Mouse (Mus musculus): Measurements from ENCODE around the gene Pfdn5. TPM values are rescaled to one million over a fixed set of nuclear protein-coding genes. Genes with fewer than 3 reads are reported as not detected.

Gene Pfdn5
- polyA plus RNA-seq, 1 experiment from 2014 or later: 368 TPM

GRCm38 (mm10) chr15:102344490-102344889 lies 18.6 kb downstream of the Pfdn5 start:
- peaks cover 6% of the 10 kb centered on the region for H3K4me1 ChIP-seq (replicated peaks)
- H3K9me3 ChIP-seq: no peaks in the 10 kb centered on the region
- WGBS: 98% methylated on average over 3 of the region's 3 CpGs
- H3K4me3 ChIP-seq: no peak overlapping the region
- no peak for DNase-seq (ENCODE audit: low spot score)
- H3K27me3 ChIP-seq (ENCODE audit: insufficient read depth, poor library complexity, severe bottlenecking): no peaks in the 10 kb centered on the region
- H3K27ac ChIP-seq: no peak overlapping the region
- H3K36me3 ChIP-seq: peaks cover 78% of the 10 kb centered on the region

- H3K27me3 ChIP-seq (ENCODE audit: insufficient read depth, poor library complexity, severe bottlenecking): no peaks in the 10 kb centered on the region
- H3K36me3 ChIP-seq: peaks cover 66% of the 10 kb centered on the region
- no peak overlapping the region for H3K4me3 ChIP-seq
- no peak overlapping the region for H3K27ac ChIP-seq
- H3K9me3 ChIP-seq: no peaks in the 10 kb centered on the region
- H3K4me1 ChIP-seq (replicated peaks): peaks cover 21% of the 10 kb centered on the region
- no peak for DNase-seq (ENCODE audit: low spot score)
- WGBS: 83% methylated on average over 4 of the region's 4 CpGs
These were observed 20.5 kb downstream of the Pfdn5 start for GRCm38 (mm10) chr15:102346444-102346843.

GRCm38 (mm10) chr15:102350138-102350941 lies 24.4 kb downstream of the Pfdn5 start, which contains the start of gene Aaas:
TSS of gene Aaas (minus strand) at chr15:102350771.
- no peaks in the 10 kb centered on the region for H3K9me3 ChIP-seq
- H3K27ac ChIP-seq: peak within 1 kb of the TSS; percentile 91
- H3K27me3 ChIP-seq (ENCODE audit: insufficient read depth, poor library complexity, severe bottlenecking): no peaks in the 10 kb centered on the region
- under 1% methylated on average over 56 of the region's 56 CpGs for WGBS
- peak; percentile 96 for DNase-seq (ENCODE audit: low spot score)
- H3K4me3 ChIP-seq: peak within 1 kb of the TSS; percentile 89
- H3K4me1 ChIP-seq (replicated peaks): peaks cover 30% of the 10 kb centered on the region
- H3K36me3 ChIP-seq: peaks cover 29% of the 10 kb centered on the region

- H3K4me1 ChIP-seq (replicated peaks): peaks cover 36% of the 10 kb centered on the region
- no peak for DNase-seq (ENCODE audit: low spot score)
- 12% methylated on average over 11 of the region's 11 CpGs for WGBS
- peak overlapping the region; percentile 89 for H3K4me3 ChIP-seq
- peaks cover under 1% of the 10 kb centered on the region; the same call in 1 of the 2 replicates for H3K27me3 ChIP-seq (ENCODE audit: insufficient read depth, poor library complexity, severe bottlenecking)
- H3K9me3 ChIP-seq: no peaks in the 10 kb centered on the region
- H3K27ac ChIP-seq: peak overlapping the region; percentile 91
- peaks cover 23% of the 10 kb centered on the region for H3K36me3 ChIP-seq
These were observed 25.0 kb downstream of the Pfdn5 start for GRCm38 (mm10) chr15:102350942-102351291.

- Histone ChIP-seq H3K4me1 (replicated peaks) (peaks cover 49% of the 10 kb centered on the region), H3K36me3 (peaks cover 10% of the 10 kb centered on the region), H3K27me3 (ENCODE audit: insufficient read depth, poor library complexity, severe bottlenecking) (peaks cover 14% of the 10 kb centered on the region), H3K27ac (no peak overlapping the region), H3K4me3 (no peak overlapping the region), H3K9me3 (no peaks in the 10 kb centered on the region)
- no peak for DNase-seq (ENCODE audit: low spot score)
- WGBS: 60% methylated on average over 2 of the region's 2 CpGs
These were observed 26.3 kb downstream of the Pfdn5 start for GRCm38 (mm10) chr15:102352177-102352576.

GRCm38 (mm10) chr15:102353986-102354385 lies 28.1 kb downstream of the Pfdn5 start:
- DNase-seq (ENCODE audit: low spot score): no peak
- peaks cover 32% of the 10 kb centered on the region for H3K27me3 ChIP-seq (ENCODE audit: insufficient read depth, poor library complexity, severe bottlenecking)
- H3K27ac ChIP-seq: no peak overlapping the region
- H3K4me3 ChIP-seq: no peak overlapping the region
- no peaks in the 10 kb centered on the region for H3K36me3 ChIP-seq
- no peaks in the 10 kb centered on the region for H3K9me3 ChIP-seq
- H3K4me1 ChIP-seq (replicated peaks): peaks cover 66% of the 10 kb centered on the region
- WGBS: 80% methylated on average over 2 of the region's 2 CpGs

- Histone ChIP-seq H3K27ac (peak overlapping the region; percentile 97), H3K36me3 (no peaks in the 10 kb centered on the region), H3K27me3 (ENCODE audit: insufficient read depth, poor library complexity, severe bottlenecking) (peaks cover 45% of the 10 kb centered on the region), H3K4me1 (replicated peaks) (peaks cover 60% of the 10 kb centered on the region), H3K4me3 (peak overlapping the region; percentile 65), H3K9me3 (no peaks in the 10 kb centered on the region)
- peak; percentile 86 for DNase-seq (ENCODE audit: low spot score)
- under 1% methylated on average over 49 of the region's 49 CpGs for WGBS
These were observed 29.4 kb downstream of the Pfdn5 start for GRCm38 (mm10) chr15:102355134-102355870.

GRCm38 (mm10) chr15:102355871-102356441 lies 30.0 kb downstream of the Pfdn5 start:
- Histone ChIP-seq H3K9me3 (no peaks in the 10 kb centered on the region), H3K36me3 (no peaks in the 10 kb centered on the region), H3K4me3 (peak overlapping the region; percentile 65), H3K27me3 (ENCODE audit: insufficient read depth, poor library complexity, severe bottlenecking) (peaks cover 46% of the 10 kb centered on the region), H3K27ac (peak overlapping the region; percentile 97), H3K4me1 (replicated peaks) (peaks cover 57% of the 10 kb centered on the region)
- under 1% methylated on average over 38 of the region's 38 CpGs for WGBS
- DNase-seq (ENCODE audit: low spot score): no peak

- H3K4me1 ChIP-seq (replicated peaks): peaks cover 54% of the 10 kb centered on the region
- no peaks in the 10 kb centered on the region for H3K9me3 ChIP-seq
- WGBS: 16% methylated on average over 16 of the region's 16 CpGs
- H3K4me3 ChIP-seq: peak overlapping the region; percentile 65
- peak overlapping the region; percentile 97 for H3K27ac ChIP-seq
- peak; percentile 44 for DNase-seq (ENCODE audit: low spot score)
- peaks cover 50% of the 10 kb centered on the region for H3K27me3 ChIP-seq (ENCODE audit: insufficient read depth, poor library complexity, severe bottlenecking)
- no peaks in the 10 kb centered on the region for H3K36me3 ChIP-seq
These were observed 30.8 kb downstream of the Pfdn5 start for GRCm38 (mm10) chr15:102356501-102357325.

- Histone ChIP-seq H3K27me3 (ENCODE audit: insufficient read depth, poor library complexity, severe bottlenecking) (peaks cover 62% of the 10 kb centered on the region), H3K4me3 (peak overlapping the region; percentile 37), H3K36me3 (no peaks in the 10 kb centered on the region), H3K4me1 (replicated peaks) (peaks cover 65% of the 10 kb centered on the region), H3K27ac (peak overlapping the region; percentile 77), H3K9me3 (no peaks in the 10 kb centered on the region)
- 1% methylated on average over 25 of the region's 25 CpGs for WGBS
- peak; percentile 46 for DNase-seq (ENCODE audit: low spot score)
These were observed 32.2 kb downstream of the Pfdn5 start for GRCm38 (mm10) chr15:102358126-102358525.

GRCm38 (mm10) chr15:102358834-102359233 lies 32.9 kb downstream of the Pfdn5 start:
- WGBS: 18% methylated on average over 5 of the region's 5 CpGs
- H3K27ac ChIP-seq: peak overlapping the region; percentile 77
- peaks cover 69% of the 10 kb centered on the region for H3K27me3 ChIP-seq (ENCODE audit: insufficient read depth, poor library complexity, severe bottlenecking)
- H3K4me1 ChIP-seq (replicated peaks): peaks cover 65% of the 10 kb centered on the region
- no peaks in the 10 kb centered on the region for H3K9me3 ChIP-seq
- no peak for DNase-seq (ENCODE audit: low spot score)
- no peaks in the 10 kb centered on the region for H3K36me3 ChIP-seq
- peak overlapping the region; percentile 37 for H3K4me3 ChIP-seq

- peak; percentile 52 for DNase-seq (ENCODE audit: low spot score)
- Histone ChIP-seq H3K27ac (peak overlapping the region; percentile 80), H3K4me1 (replicated peaks) (peaks cover 54% of the 10 kb centered on the region), H3K9me3 (no peaks in the 10 kb centered on the region), H3K36me3 (no peaks in the 10 kb centered on the region), H3K4me3 (peak overlapping the region; percentile 37), H3K27me3 (ENCODE audit: insufficient read depth, poor library complexity, severe bottlenecking) (peaks cover 87% of the 10 kb centered on the region)
- WGBS: 10% methylated on average over 14 of the region's 14 CpGs
These were observed 36.7 kb downstream of the Pfdn5 start for GRCm38 (mm10) chr15:102362648-102363047.

All from hindbrain, embryonic 10.5 days (tissue).